Mouse (Mus musculus) bone marrow macrophage, adult 2 months (primary cell): ENCODE measurements around the gene Tshz2.

Source experiments
- CTCF ChIP-seq: IDR thresholded peaks from 2 replicates; pipeline ENCODE4 v1.5.1; 2012; ENCODE audit warnings: low read depth, mild to moderate bottlenecking, low read length, moderate library complexity
- POLR2A ChIP-seq: IDR thresholded peaks from 2 replicates; pipeline ENCODE4 v1.6.1; 2012; ENCODE audit warnings: mild to moderate bottlenecking, low read depth, low read length, borderline replicate concordance

GRCm38 (mm10) chr2:170031872-170032271 is 399.1 kb downstream of the Tshz2 start:
- TF ChIP-seq CTCF (no peak), POLR2A (no peak)
